Mouse (Mus musculus) embryonic facial prominence, embryonic 10.5 days (tissue): ENCODE measurements around the gene Fam107b. TPM values are rescaled to one million over a fixed set of nuclear protein-coding genes. Genes with fewer than 3 reads are reported as not detected.
"Not testable (repeated sequence)": the region's sequence is repeated elsewhere in the genome, so short reads cannot be mapped to it uniquely, and the experiment has no call there.

Experiments used
- DNase-seq: peaks from one replicate; pipeline ENCODE4 v3.0.0-alpha.2; 2017; ENCODE audit warnings: low spot score
- H3K27ac ChIP-seq: fragments of 300-500 bp; sonication (generic); replicated peaks from 2 replicates; pipeline ENCODE4 v1.5.1; 2016; ENCODE audit warnings: mild to moderate bottlenecking
- H3K27me3 ChIP-seq: fragments of 300-500 bp; sonication (generic); replicated peaks from 2 replicates; pipeline ENCODE4 v1.6.1; 2016; ENCODE audit warnings: low read depth, mild to moderate bottlenecking; ENCODE audit not compliant: poor library complexity, severe bottlenecking
- H3K36me3 ChIP-seq: fragments of 300-500 bp; sonication (generic); replicated peaks from 2 replicates; pipeline ENCODE4 v1.6.1; 2016; ENCODE audit warnings: mild to moderate bottlenecking, moderate library complexity
- H3K4me1 ChIP-seq: fragments of 300-500 bp; sonication (generic); 2 replicates; pipeline ENCODE4 v1.6.1; 2016
- H3K4me3 ChIP-seq: fragments of 300-500 bp; sonication (generic); 2 replicates; pipeline ENCODE4 v1.5.1; 2016; ENCODE audit warnings: mild to moderate bottlenecking, moderate library complexity
- H3K9me3 ChIP-seq: fragments of 300-500 bp; sonication (generic); 2 replicates; pipeline ENCODE4 v1.6.1; 2016; ENCODE audit warnings: mild to moderate bottlenecking
- WGBS: fragments of 180-500 bp; shearing (Covaris S2); methylation state at CpG from one replicate; pipeline ENCODE4 v1.1.7; 2016; 5-methylcytosine and 5-hydroxymethylcytosine counted together
- polyA plus RNA-seq: library from polyadenylated mRNA; unstranded; fragments of >200 nt; fragmentation: Nextera tagmentation; extraction: Ambion mirVana; gene quantifications from 2 replicates; pipeline ENCODE4 v1.2.1, GENCODE M21; 2016

Fam107b gene
- polyA plus RNA-seq, 1 experiment from 2014 or later, result 60.4 TPM

GRCm38 (mm10) chr2:3710521-3710920 lies 140.2 kb downstream of the Fam107b start:
- H3K27me3 ChIP-seq, result no peaks in the 10 kb centered on the region
- H3K4me3 ChIP-seq, result no peak overlapping the region
- no peaks in the 10 kb centered on the region for H3K36me3 ChIP-seq
- no peak overlapping the region for H3K27ac ChIP-seq
- H3K9me3 ChIP-seq, result peaks cover 4% of the 10 kb centered on the region; the same call in 1 of the 2 replicates
- DNase-seq, result no peak
- WGBS, result 89% methylated on average over 3 of the region's 3 CpGs
- peaks cover 20% of the 10 kb centered on the region for H3K4me1 ChIP-seq

- Histone ChIP-seq H3K27ac (no peak overlapping the region), H3K27me3 (no peaks in the 10 kb centered on the region), H3K4me3 (no peak overlapping the region), H3K9me3 (peaks cover 4% of the 10 kb centered on the region; the same call in 1 of the 2 replicates), H3K36me3 (no peaks in the 10 kb centered on the region), H3K4me1 (peaks cover 38% of the 10 kb centered on the region)
- 82% methylated on average over 3 of the region's 3 CpGs for WGBS
- DNase-seq, result no peak
Measured at GRCm38 (mm10) chr2:3712369-3713042, 142.2 kb downstream of the Fam107b start.

DNA sequence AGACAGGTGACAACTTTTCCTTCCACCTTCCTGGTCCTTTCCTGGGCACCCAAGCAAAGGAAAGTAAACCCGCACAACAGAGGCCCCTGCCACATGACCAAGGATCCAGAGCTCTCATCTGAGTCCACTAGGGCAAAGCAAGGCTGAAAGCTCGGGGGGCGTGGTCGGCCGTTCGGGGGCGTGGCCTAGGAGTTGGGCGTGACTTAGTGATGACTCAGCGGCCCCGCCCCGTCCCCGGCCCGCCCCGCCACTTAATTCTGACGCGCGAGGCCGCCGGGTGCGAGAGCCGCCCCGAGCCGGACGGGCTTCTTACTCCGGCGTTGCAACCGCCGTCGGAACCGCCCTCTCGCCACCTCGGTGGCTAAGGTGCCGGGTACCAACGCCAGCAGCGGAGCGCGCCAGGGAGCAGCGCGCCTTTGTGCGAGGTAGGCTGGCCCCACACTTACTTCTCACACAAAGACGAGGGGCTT lies 143.0 kb downstream of the Fam107b start:
- peak overlapping the region; percentile 98 for H3K27ac ChIP-seq
- H3K4me3 ChIP-seq, result peak overlapping the region; percentile 97
- no peaks in the 10 kb centered on the region for H3K27me3 ChIP-seq
- under 1% methylated on average over 41 of the region's 41 CpGs for WGBS
- no peaks in the 10 kb centered on the region for H3K36me3 ChIP-seq
- DNase-seq, result peak; percentile 98
- H3K4me1 ChIP-seq, result peaks cover 44% of the 10 kb centered on the region
- H3K9me3 ChIP-seq, result peaks cover 4% of the 10 kb centered on the region; the same call in 1 of the 2 replicates

- no peaks in the 10 kb centered on the region for H3K36me3 ChIP-seq
- H3K27ac ChIP-seq, result peak overlapping the region; percentile 98
- peak overlapping the region; percentile 97 for H3K4me3 ChIP-seq
- H3K27me3 ChIP-seq, result no peaks in the 10 kb centered on the region
- peak; percentile 71 for DNase-seq
- peaks cover 44% of the 10 kb centered on the region for H3K4me1 ChIP-seq
- under 1% methylated on average over 38 of the region's 38 CpGs for WGBS
- peaks cover 4% of the 10 kb centered on the region; the same call in 1 of the 2 replicates for H3K9me3 ChIP-seq
Measured at GRCm38 (mm10) chr2:3713682-3714361, 143.5 kb downstream of the Fam107b start.

DNA sequence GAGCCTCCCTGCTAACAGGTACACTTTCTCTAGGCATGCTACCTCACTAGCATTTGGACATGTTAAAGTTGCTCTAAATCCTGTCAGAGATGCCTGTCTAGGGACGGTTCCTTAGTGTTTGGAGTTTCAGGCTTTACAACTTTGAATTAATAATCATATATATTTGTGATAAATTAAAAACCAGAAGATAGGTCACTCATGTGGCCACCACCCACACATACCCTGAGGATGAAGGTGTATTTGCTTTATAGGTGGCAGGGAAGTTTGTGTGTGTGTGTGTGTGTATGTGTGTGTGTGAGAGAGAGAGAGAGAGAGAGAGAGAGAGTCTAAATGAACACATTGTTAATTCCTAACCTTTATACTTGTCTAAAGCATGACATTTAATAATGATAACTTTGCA lies 144.2 kb downstream of the Fam107b start:
- DNase-seq, result no peak
- 52% methylated on average over 1 of the region's 1 CpGs for WGBS
- Histone ChIP-seq H3K27ac (peak overlapping the region; percentile 98), H3K36me3 (no peaks in the 10 kb centered on the region), H3K4me3 (peak overlapping the region; percentile 97), H3K4me1 (peaks cover 44% of the 10 kb centered on the region), H3K9me3 (peaks cover 4% of the 10 kb centered on the region; the same call in 1 of the 2 replicates), H3K27me3 (no peaks in the 10 kb centered on the region)

DNA sequence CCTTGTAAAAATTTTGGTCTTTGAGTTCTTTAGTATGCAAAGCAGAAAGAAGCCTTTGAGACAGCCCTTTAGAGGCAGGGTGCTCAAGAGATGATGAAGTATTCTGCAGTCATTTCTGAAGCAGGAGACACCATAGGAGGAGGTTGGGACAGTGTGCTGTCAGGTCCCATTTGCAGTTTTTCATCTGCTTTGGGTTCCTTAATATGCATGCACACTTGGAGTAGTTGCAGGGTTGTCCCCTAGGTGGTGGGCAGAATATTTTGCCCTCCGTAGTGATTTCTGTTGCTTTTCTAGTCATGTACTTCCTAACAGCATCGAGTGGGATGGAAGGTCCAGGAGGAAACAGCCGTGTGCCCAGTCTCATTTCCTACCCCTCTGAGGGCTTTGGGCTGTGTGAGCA lies 145.1 kb downstream of the Fam107b start:
- WGBS, result 73% methylated on average over 3 of the region's 3 CpGs
- H3K4me3 ChIP-seq, result peak overlapping the region; percentile 97
- H3K9me3 ChIP-seq, result peaks cover 4% of the 10 kb centered on the region; the same call in 1 of the 2 replicates
- DNase-seq, result no peak
- no peak overlapping the region for H3K27ac ChIP-seq
- no peaks in the 10 kb centered on the region for H3K36me3 ChIP-seq
- peaks cover 44% of the 10 kb centered on the region for H3K4me1 ChIP-seq
- no peaks in the 10 kb centered on the region for H3K27me3 ChIP-seq

DNA sequence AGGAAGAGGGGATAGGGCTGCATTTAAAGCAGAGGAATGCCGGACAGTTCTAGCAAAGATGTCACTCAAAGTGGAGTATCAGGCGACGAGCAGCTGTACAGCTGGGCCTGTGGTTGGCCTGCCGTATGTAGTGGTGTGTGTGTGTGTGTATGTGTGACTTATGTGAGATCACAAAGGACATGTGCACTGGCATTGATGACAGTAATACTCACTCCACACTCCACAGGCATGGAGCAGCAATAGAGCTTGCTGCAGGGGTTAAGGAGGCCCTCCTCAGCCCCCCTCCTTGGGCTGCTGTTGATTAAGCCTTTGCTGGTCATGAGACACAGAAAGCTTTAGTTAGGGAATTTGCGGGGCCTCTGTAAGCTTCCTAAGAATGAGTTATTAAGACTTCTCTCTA lies 147.0 kb downstream of the Fam107b start:
- Histone ChIP-seq H3K4me1 (peaks cover 44% of the 10 kb centered on the region), H3K27ac (no peak overlapping the region), H3K9me3 (peaks cover 4% of the 10 kb centered on the region; the same call in 1 of the 2 replicates), H3K4me3 (peak overlapping the region; percentile 13; the same call in 1 of the 2 replicates), H3K27me3 (no peaks in the 10 kb centered on the region), H3K36me3 (no peaks in the 10 kb centered on the region)
- peak; percentile 14 for DNase-seq
- 64% methylated on average over 5 of the region's 5 CpGs for WGBS

DNA sequence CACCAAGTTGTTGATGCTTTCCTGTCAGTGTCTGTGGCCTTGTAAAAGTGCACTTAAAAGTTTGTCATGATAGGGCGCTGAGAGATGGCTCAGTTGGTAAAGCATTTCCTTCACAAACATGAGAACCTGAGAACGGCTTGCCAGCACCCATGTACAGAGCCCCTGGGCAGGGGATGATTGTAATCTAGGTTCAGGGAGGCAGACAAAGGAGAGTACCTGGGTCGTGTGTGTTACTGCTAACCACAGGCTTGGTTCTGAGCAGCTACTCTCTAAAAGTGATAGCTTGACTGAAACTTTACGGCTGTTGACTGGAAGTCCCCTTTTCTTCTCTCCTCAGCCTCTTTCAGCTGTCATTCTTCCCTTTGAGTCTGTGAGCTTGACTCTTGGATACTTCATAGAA lies 147.6 kb downstream of the Fam107b start:
- Histone ChIP-seq H3K9me3 (peaks cover 4% of the 10 kb centered on the region; the same call in 1 of the 2 replicates), H3K4me3 (no peak overlapping the region), H3K4me1 (peaks cover 44% of the 10 kb centered on the region), H3K27ac (no peak overlapping the region), H3K36me3 (no peaks in the 10 kb centered on the region), H3K27me3 (no peaks in the 10 kb centered on the region)
- WGBS, result 80% methylated on average over 4 of the region's 4 CpGs
- DNase-seq, result peak; percentile 7

DNA sequence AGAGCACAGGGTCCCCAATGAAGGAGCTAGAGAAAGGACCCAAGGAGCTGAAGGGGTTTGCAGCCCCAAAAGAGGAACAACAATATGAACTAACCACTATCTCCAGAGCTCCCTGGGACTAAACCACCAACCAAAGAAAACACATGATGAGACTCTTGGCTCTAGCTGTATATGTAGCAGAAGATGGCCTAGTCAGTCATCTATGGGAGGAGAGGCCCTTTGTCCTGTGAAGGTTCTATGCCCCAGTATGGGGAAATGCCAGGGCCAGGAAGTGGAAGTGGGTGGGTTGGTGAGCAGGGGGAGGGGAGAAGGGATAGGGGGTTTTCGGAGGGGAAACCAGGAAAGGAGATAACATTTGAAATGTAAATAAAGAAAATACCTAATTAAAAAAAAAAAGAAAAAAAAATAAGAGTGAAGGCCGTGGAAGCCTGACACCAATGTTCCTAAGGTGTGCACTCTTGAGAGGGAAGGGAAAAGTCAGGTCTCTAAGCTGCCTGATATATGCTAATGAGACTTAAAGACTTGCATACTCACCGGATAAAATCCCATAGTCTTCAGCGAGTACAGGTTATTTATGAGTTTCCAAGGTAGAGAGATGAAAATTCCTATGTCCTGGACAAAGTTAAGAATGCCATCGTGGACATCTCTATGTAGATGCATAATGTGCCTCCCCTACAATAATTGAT lies 149.3 kb downstream of the Fam107b start:
- H3K27me3 ChIP-seq, H3K9me3 ChIP-seq, DNase-seq, H3K4me3 ChIP-seq, H3K27ac ChIP-seq, H3K36me3 ChIP-seq: not testable (repeated sequence)
- WGBS, result 88% methylated on average over 5 of the region's 5 CpGs
- H3K4me1 ChIP-seq, result peaks cover 33% of the 10 kb centered on the region

GRCm38 (mm10) chr2:3721107-3721506 lies 150.8 kb downstream of the Fam107b start:
- Histone ChIP-seq H3K4me1 (peaks cover 18% of the 10 kb centered on the region), H3K36me3 (no peaks in the 10 kb centered on the region), H3K9me3 (no peaks in the 10 kb centered on the region), H3K4me3 (no peak overlapping the region), H3K27ac (no peak overlapping the region), H3K27me3 (no peaks in the 10 kb centered on the region)
- 91% methylated on average over 5 of the region's 5 CpGs for WGBS
- DNase-seq, result no peak

GRCm38 (mm10) chr2:3721974-3722373 lies 151.7 kb downstream of the Fam107b start:
- no peak overlapping the region for H3K27ac ChIP-seq
- no peaks in the 10 kb centered on the region for H3K9me3 ChIP-seq
- H3K27me3 ChIP-seq, result no peaks in the 10 kb centered on the region
- no peak overlapping the region for H3K4me3 ChIP-seq
- H3K36me3 ChIP-seq, result no peaks in the 10 kb centered on the region
- peaks cover 19% of the 10 kb centered on the region for H3K4me1 ChIP-seq
- 91% methylated on average over 6 of the region's 6 CpGs for WGBS
- DNase-seq, result no peak

DNA sequence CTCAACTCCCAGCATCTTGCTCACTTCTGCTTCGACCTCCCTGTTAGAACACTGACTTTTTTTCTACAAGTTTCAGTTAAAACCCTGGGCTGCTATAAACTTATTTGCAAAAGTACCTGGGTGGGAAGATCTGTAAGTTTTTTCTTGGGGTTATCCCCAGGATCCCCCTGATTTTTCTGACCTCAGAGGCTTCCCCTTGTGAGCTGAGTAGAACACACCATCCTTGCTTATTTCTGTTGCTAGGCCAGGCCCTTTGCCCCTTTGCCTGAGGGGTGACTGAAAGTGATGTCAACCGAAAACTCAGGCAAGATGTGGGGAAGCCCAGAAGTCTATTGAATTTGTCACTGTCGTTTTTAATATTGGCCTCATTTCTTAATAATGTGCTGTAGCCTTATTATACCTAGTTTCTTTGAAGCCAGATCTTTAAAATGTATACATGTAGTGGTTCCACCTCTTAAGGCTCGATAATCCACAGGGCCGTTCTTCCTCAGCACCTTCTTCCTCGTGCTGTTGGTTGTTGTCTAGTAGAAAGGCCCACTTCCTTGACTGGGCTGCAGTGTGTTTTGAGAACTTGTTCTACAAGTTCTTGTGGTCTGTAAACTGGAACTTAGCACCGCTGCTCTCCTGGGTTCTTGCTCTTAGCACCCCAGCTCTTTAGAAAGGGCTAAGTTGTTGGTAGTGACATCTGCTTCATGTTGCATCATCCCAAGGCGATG lies 153.3 kb downstream of the Fam107b start:
- Histone ChIP-seq H3K27me3 (no peaks in the 10 kb centered on the region), H3K9me3 (no peaks in the 10 kb centered on the region), H3K4me1 (peaks cover 9% of the 10 kb centered on the region), H3K36me3 (no peaks in the 10 kb centered on the region), H3K4me3 (no peak overlapping the region), H3K27ac (no peak overlapping the region)
- no peak for DNase-seq
- WGBS, result 82% methylated on average over 8 of the region's 8 CpGs
